Mouse (Mus musculus) left cerebral cortex, adult 11 months (tissue): Measurements from ENCODE around the gene Olfr177.

ENCODE experiments used
- DNase-seq: peaks from one replicate; pipeline ENCODE4 v3.0.0; 2022; ENCODE audit warnings: low spot score

The Olfr177 gene

DNA sequence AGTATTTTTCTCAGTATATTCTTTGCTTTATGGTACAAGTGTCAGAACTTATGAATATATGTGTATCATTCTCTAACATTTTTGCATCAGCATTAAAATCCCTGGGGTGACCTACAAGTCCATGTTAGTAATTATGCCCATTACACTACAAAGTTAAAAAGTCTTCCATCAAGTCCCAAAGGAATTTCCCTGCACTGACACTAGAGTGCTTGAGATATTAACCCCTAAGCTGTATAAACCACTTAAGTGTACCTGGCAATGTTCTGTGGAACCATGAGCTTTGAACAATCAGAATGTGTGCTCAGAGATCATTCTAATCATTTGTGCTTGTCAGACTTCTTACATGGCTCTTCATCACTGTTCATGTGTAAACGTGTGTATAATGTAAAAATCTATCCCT is at the start of gene Olfr177:
Olfr177 (minus strand) TSS at position 101 of the 400 bp plus-strand sequence.
- DNase-seq, result no peak

DNA sequence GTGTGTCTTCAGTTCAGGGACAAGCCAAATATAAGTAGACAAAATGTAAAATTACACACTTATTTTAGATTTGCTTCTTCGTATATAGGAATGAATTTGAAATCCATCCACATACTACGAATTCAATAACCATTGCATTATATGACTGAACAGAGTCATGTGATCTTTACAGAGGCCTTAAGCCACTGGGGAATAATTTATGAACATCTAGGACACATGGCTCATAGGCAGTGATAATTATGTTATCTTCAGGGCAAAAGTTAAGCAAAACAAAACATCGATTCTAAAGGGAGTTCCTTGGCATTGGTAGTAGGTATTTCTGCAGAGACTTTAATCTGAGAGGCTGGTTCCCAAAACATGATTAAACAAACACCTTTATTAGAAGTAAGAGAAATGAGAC is 17.4 kb upstream of the Olfr177 start, which contains the start of gene Olfr178:
Olfr178 (minus strand) TSS at position 101 of the 400 bp plus-strand sequence.
- DNase-seq, result no peak

DNA sequence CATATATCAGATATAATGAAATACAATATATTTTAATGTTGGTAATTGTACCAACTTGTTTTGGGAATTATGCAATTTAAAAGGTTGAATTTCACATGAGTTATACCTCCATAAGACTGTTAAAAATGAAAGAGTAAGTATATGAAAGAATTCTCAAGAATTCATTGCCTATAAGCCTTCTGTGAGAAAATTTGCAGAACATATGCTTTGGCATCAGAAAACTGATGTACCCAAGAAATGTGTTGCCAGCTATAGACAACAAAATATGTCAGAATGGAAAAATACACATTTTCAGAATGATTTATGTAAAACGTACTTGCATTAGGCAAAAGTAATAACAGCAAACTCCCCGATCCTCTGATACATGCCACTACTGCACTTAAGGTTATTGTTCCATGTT is 9.8 kb upstream of the Olfr177 start:
- DNase-seq, result peak; percentile 7

DNA sequence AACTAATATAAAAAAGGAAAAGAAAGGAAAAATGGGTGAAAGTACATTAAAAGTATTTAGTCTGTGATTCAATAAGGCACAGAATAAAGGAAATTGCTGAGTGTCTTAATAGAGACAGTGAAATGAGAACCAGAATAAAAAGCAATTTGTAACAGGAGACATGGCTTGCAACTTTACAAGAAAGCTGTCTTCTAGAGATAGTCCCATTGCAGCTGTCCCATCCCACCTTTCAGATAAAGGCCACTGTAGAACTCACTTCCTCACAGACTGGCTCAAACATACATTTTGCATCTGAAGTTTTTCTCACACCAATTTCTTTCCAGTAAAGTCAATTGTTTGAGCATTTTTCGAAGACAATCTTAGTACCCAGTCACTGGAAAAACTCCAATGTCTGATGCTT is 13.1 kb downstream of the Olfr177 start:
- DNase-seq, result no peak

DNA sequence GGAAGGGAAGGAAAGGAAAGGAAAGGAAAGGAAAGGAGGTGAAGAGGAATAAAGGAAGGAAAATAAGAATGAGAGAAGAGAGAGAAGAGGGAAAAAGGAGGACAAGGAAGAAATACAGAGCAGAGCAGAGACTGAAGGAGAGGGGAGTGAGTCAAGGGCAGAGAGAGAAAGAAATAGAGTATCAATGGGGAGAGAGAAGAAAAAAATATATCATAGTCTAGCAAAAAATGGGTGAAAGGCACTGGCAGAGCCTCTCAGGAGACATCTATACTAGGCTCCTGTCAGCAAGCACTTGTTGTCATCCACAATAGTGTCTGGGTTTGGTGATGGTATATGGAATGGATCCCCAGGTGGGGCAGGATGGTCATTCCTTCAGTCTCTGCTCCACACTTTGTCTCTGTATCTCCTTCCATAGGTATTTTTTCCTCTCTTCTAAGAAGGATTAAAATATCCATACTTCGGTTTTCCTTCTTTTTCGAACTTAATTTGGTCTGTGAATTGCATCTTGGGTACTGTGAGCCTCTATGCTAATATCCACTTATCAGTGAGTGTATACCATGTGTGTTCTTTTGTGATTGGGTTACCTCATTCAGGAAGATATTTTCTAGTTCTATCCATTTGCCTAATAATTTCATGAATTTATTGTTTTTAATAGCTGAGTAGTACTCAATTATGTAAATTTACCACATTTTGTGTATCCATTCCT is 14.4 kb downstream of the Olfr177 start:
- no peak for DNase-seq

DNA sequence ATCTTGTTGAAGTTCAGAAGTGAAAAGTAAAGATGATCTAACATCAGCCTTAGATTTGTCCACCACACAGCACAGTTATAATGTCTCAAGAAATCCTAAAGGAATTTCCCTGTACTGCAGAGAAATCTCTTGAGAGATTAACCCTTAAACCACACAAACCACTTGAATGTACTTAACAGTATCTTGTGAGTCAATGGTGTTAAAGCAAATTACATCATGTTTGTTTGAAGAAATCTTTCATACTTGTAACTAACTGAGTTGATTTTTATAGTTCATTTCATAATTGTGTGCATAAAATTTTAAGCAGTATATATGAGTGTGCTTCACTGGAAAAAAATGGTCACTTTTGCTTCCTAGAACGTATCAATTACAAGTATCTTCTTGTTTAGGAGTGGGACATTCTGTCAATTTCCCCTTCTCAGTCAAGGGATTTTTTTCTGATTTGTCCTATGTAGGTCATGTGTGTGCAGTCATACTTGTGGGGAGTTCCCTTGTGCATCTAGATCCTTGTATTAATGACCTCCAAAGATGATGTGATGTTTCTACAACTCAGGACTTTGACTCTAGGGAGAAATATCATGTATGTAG is 47.7 kb downstream of the Olfr177 start, which contains the start of gene Olfr175-ps1:
Olfr175-ps1 (minus strand) TSS at position 51 of the 588 bp plus-strand sequence.
- DNase-seq, result no peak
